Mouse (Mus musculus): ENCODE measurements around the gene Cask.

DNA sequence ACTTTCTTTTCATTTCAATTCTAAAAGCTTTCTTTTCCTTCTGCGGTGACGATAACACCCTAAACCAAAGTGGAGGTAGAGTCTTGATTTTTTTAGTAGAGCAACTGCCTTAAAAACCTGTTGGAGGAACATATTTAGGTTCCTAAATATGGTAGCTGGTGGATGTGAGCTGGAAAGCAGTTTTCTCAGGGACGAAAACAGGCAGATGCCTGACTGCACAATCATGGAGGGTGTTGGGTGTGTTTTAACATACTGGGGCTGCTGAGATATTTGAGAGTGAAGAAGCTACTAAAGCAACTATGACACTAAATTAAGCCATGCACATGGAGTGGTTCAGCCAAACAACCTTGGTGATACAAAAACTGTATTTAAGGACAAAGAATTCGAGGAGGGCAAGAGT lies 9.0 kb upstream of the Cask start:
- TF ChIP-seq CTCF (IDR thresholded peaks at IDR 0.05; ENCODE audit: borderline replicate concordance, control insufficient read depth, extremely low read depth, insufficient read depth, low read length, poor library complexity) (no peak), POLR2A (IDR thresholded peaks at IDR 0.05; ENCODE audit: control insufficient read depth, extremely low read depth, insufficient read depth, low read length, poor library complexity) (no peak)
